Mouse (Mus musculus): ENCODE data around the gene Lpgat1. TPM values are rescaled to one million over a fixed set of nuclear protein-coding genes. Genes with fewer than 3 reads are reported as not detected.

The Lpgat1 gene
- total RNA-seq, 2 experiments from 2014 or later = 7.9 to 8.5 TPM

DNA sequence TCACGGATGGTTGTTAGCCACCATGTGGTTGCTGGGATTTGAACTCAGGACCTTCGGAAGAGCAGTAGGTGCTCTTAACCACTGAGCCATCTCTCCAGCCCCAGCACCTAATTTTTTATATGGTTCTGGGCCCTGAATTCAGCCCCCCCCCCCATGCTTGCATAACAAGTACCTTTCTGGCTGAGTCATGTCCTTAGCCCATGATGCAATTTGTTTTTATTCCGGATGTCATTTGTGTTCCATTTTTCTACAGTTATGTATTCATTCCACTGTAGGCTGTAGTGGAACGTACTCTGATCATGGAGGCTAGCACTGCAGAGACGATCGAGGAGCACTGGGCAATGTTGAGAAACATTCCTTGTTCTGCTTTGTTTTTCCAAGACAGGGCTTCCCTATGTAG lies 115.8 kb downstream of the Lpgat1 start:
- no peak for ATAC-seq (replicated peaks; ENCODE audit: low FRiP score, poor library complexity, severe bottlenecking)

Other genes with a start within 250 kb of the Lpgat1 start
- gene Dtl, start 142.3 kb upstream of the Lpgat1 start, total RNA-seq (2015; ENCODE audit: low replicate concordance) = 38.0 and 45.3 TPM in 2 replicates
- 29.1 and 30.1 TPM in 2 replicates for gene Dtl, start 142.3 kb upstream of the Lpgat1 start, total RNA-seq (2017; ENCODE audit: low replicate concordance)
- 9.0 and 12.3 TPM in 2 replicates for gene Ints7, start 142.2 kb upstream of the Lpgat1 start, total RNA-seq (2015; ENCODE audit: low replicate concordance)
- 15.1 and 21.8 TPM in 2 replicates for gene Ints7, start 142.2 kb upstream of the Lpgat1 start, total RNA-seq (2017; ENCODE audit: low replicate concordance)
- gene Nek2, start 103.6 kb downstream of the Lpgat1 start, total RNA-seq (2015; ENCODE audit: low replicate concordance) = 18.4 and 18.8 TPM in 2 replicates
- gene Nek2, start 103.6 kb downstream of the Lpgat1 start, total RNA-seq (2017; ENCODE audit: low replicate concordance) = 29.2 and 65.2 TPM in 2 replicates
- gene Slc30a1, start 188.9 kb downstream of the Lpgat1 start, total RNA-seq (2015; ENCODE audit: low replicate concordance) = 21.1 and 24.0 TPM in 2 replicates
- 30.1 and 42.1 TPM in 2 replicates for gene Slc30a1, start 188.9 kb downstream of the Lpgat1 start, total RNA-seq (2017; ENCODE audit: low replicate concordance)